Mouse (Mus musculus) CH12F3 (cell line): Measurements from ENCODE around the gene Gm10570.

Experiments used
- in situ Hi-C: fragments of 300-500 bp; cut with MboI; formaldehyde crosslinking; loops from 2 replicates; pipeline ENCODE4 v1.14.3; 2020; ENCODE audit warnings: low sequenced_read_pairs

The Gm10570 gene

GRCm38 (mm10) chr4:130308231-130309081 is at the start of gene Gm10570, which contains the start of gene Fabp3:
Gm10570 (minus strand) TSS chr4:130308674.
Fabp3 (plus strand) TSS chr4:130308595.
- in situ Hi-C loops, result no loop called here

GRCm38 (mm10) chr4:130357946-130358345 is 49.5 kb upstream of the Gm10570 start:
- in situ Hi-C loops, result no loop called here

- in situ Hi-C loops, result no loop called here
Measured at GRCm38 (mm10) chr4:130352588-130352987, 44.1 kb upstream of the Gm10570 start.

GRCm38 (mm10) chr4:130350690-130351422 is 42.4 kb upstream of the Gm10570 start:
- in situ Hi-C loops, result no loop called here

GRCm38 (mm10) chr4:130349666-130350065 is 41.2 kb upstream of the Gm10570 start:
- in situ Hi-C loops, result no loop called here

GRCm38 (mm10) chr4:130341691-130342090 is 33.2 kb upstream of the Gm10570 start:
- in situ Hi-C loops, result no loop called here

- in situ Hi-C loops, result no loop called here
Measured at GRCm38 (mm10) chr4:130335867-130336266, 27.4 kb upstream of the Gm10570 start.

- in situ Hi-C loops, result no loop called here
Measured at GRCm38 (mm10) chr4:130327366-130327765, 18.9 kb upstream of the Gm10570 start.

GRCm38 (mm10) chr4:130325446-130325845 is 17.0 kb upstream of the Gm10570 start:
- in situ Hi-C loops, result no loop called here

- in situ Hi-C loops, result no loop called here
Measured at GRCm38 (mm10) chr4:130323607-130324006, 15.1 kb upstream of the Gm10570 start.

- in situ Hi-C loops, result no loop called here
Measured at GRCm38 (mm10) chr4:130323165-130323564, 14.7 kb upstream of the Gm10570 start.

- in situ Hi-C loops, result no loop called here
Measured at GRCm38 (mm10) chr4:130322567-130322966, 14.1 kb upstream of the Gm10570 start.

GRCm38 (mm10) chr4:130321640-130322039 is 13.2 kb upstream of the Gm10570 start:
- in situ Hi-C loops, result no loop called here

- in situ Hi-C loops, result no loop called here
Measured at GRCm38 (mm10) chr4:130319564-130319963, 11.1 kb upstream of the Gm10570 start.

GRCm38 (mm10) chr4:130318122-130318521 is 9.6 kb upstream of the Gm10570 start:
- in situ Hi-C loops, result no loop called here

GRCm38 (mm10) chr4:130316691-130317090 is 8.2 kb upstream of the Gm10570 start:
- in situ Hi-C loops, result no loop called here

GRCm38 (mm10) chr4:130315771-130316527 is 7.5 kb upstream of the Gm10570 start:
- in situ Hi-C loops, result no loop called here

- in situ Hi-C loops, result no loop called here
Measured at GRCm38 (mm10) chr4:130313552-130313951, 5.1 kb upstream of the Gm10570 start.

- in situ Hi-C loops, result no loop called here
Measured at GRCm38 (mm10) chr4:130312526-130312925, 4.1 kb upstream of the Gm10570 start.

GRCm38 (mm10) chr4:130309254-130309653 is 780 bp upstream of the Gm10570 start:
- in situ Hi-C loops, result no loop called here

GRCm38 (mm10) chr4:130307851-130308230 is 633 bp downstream of the Gm10570 start:
- in situ Hi-C loops, result no loop called here
